Mouse (Mus musculus) kidney, postnatal 4 days (tissue): ENCODE measurements around the gene Rtp4.

ENCODE experiments used
- DNase-seq, 2 experiments: peaks; one replicate each; pipeline ENCODE4 v3.0.0; 2021; ENCODE audit warnings: mixed read lengths in 2 of 2

Gene Rtp4

GRCm38 (mm10) chr16:23515766-23516165 lies 4.3 kb upstream of the Rtp4 start:
- peak; percentile 65 to 72 for DNase-seq

- DNase-seq, result no peak
Observed at GRCm38 (mm10) chr16:23516606-23517005, 3.5 kb upstream of the Rtp4 start.

GRCm38 (mm10) chr16:23517230-23517629 lies 2.9 kb upstream of the Rtp4 start:
- no peak for DNase-seq

GRCm38 (mm10) chr16:23517754-23518566 lies 2.1 kb upstream of the Rtp4 start:
- no peak for DNase-seq

- peak; percentile 22 to 28 for DNase-seq
Observed at GRCm38 (mm10) chr16:23518567-23519369, 1.3 kb upstream of the Rtp4 start.

- no peak for DNase-seq
Observed at GRCm38 (mm10) chr16:23519771-23520170, 320 bp upstream of the Rtp4 start.

- DNase-seq, result no peak
Observed at GRCm38 (mm10) chr16:23521092-23521491, 1.0 kb downstream of the Rtp4 start.

- DNase-seq, result no peak
Observed at GRCm38 (mm10) chr16:23522081-23522480, 2.0 kb downstream of the Rtp4 start.

GRCm38 (mm10) chr16:23529186-23529585 lies 9.1 kb downstream of the Rtp4 start:
- no peak for DNase-seq

- DNase-seq, result no peak
Observed at GRCm38 (mm10) chr16:23533707-23534106, 13.6 kb downstream of the Rtp4 start.

- no peak for DNase-seq
Observed at GRCm38 (mm10) chr16:23541046-23541445, 21.0 kb downstream of the Rtp4 start.

- no peak for DNase-seq
Observed at GRCm38 (mm10) chr16:23542866-23543265, 22.8 kb downstream of the Rtp4 start.

- DNase-seq, result no peak
Observed at GRCm38 (mm10) chr16:23544361-23544760, 24.3 kb downstream of the Rtp4 start.

- no peak for DNase-seq
Observed at GRCm38 (mm10) chr16:23547783-23548182, 27.7 kb downstream of the Rtp4 start.

GRCm38 (mm10) chr16:23550346-23550980 lies 30.4 kb downstream of the Rtp4 start:
- peak; percentile 75 to 84 for DNase-seq

GRCm38 (mm10) chr16:23550981-23551582 lies 31.0 kb downstream of the Rtp4 start:
- DNase-seq, result no peak

GRCm38 (mm10) chr16:23554673-23555072 lies 34.6 kb downstream of the Rtp4 start:
- peak in 1 of 2 experiments; percentile 33 for DNase-seq

GRCm38 (mm10) chr16:23557195-23557594 lies 37.1 kb downstream of the Rtp4 start:
- DNase-seq, result no peak

- DNase-seq, result no peak
Observed at GRCm38 (mm10) chr16:23557669-23558068, 37.6 kb downstream of the Rtp4 start.

- DNase-seq, result no peak
Observed at GRCm38 (mm10) chr16:23568369-23568958, 48.4 kb downstream of the Rtp4 start.

GRCm38 (mm10) chr16:23574561-23574960 lies 54.5 kb downstream of the Rtp4 start:
- no peak for DNase-seq
